Mouse (Mus musculus): ENCODE data around the gene Oxsm.

The Oxsm gene

DNA sequence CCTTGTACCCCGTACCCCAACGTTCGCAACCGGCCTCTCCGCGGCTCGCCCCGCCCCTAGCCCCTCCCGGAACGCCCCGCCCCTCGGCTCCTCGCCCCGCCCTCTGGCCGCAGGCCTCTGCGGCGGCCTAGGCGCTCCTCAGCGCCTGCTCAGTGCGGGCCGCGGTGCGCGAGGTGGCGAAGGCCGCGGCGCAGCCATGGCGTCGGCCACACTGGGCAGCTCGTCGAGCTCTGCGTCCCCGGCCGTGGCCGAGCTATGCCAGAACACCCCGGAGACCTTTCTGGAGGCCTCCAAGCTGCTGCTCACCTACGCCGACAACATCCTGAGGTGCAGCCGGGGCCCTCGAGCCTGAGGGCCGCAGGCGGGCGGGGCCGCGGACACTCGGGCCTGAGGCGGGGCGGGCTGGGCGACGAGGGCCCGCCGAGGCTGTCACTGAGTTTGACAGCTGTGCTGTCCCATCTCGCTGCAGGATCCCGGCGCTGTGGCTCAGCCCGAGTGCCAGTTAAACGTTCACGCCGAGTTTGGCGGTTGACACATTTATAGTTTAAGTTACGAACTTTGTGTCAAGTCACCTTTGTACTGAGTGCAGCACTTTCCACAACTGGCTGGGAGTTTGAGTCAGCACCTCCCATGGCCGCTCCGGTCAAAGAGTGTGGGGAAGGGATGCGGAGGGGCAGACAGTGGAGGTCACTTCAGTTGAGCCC is at the start of gene Oxsm, which contains the start of gene Ngly1:
Oxsm (minus strand) TSS at position 638 of the 704 bp plus-strand sequence.
Ngly1 (plus strand) TSS at position 110 of the 704 bp plus-strand sequence.
- in situ Hi-C loops (cut with MboI, MseI), result loop anchor here (5.0 kb wide), 2 partner anchors 118 to 1902 kb away; partner anchors contain the start of genes Il3ra (in 1 of the 2) and Top2b (in 1 of the 2)

DNA sequence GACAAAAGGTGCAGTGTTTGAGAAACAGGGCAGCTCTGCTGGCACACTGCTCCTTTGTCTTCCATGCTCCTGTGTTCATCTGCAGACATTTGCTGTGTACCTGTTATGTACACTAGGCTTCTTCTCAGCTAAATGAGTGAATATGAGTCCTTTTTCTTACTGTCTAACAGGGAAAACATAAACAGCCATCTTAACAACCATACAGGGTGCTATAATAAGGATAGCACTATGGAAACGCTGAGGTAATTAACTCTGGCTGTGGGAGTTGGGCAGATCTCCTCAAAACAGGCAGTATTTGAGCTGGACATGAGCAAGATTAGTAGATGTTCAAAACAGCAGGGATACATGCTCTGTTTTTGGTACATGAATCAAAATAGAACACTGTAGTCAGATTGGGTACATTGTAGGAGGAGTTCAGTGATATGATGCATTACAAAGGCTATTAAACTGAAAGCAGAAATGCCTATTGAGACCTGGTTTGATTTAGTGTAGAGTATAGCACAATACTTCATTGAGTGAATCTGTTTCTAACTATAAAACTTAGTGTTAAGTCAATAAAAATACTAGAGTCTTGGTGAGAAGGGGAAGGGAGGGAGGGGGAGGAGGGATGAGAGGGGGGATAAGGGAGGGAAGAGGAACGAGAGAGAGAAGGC is 47.3 kb upstream of the Oxsm start:
- in situ Hi-C loops (cut with MboI, MseI), result no loop called here

DNA sequence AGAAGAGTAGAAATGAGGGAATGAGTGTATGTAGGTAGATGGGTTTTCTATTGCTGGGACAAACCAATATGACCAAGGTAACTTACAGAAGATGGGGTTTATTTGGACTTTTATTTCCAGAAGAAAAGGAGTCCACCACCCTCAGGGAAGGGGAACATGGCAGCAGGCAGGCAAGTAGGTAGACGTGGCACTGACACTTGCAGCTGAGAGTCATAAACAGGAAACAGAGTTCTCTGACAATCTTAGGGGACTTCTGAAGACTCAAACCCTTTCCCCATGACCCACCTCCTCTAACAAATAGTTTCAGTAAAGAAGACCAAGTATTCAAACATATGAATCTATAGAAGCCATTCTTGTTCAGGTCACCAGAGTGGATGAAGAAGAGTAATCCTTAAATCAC is 44.3 kb upstream of the Oxsm start:
- in situ Hi-C loops (cut with MboI, MseI), result no loop called here

DNA sequence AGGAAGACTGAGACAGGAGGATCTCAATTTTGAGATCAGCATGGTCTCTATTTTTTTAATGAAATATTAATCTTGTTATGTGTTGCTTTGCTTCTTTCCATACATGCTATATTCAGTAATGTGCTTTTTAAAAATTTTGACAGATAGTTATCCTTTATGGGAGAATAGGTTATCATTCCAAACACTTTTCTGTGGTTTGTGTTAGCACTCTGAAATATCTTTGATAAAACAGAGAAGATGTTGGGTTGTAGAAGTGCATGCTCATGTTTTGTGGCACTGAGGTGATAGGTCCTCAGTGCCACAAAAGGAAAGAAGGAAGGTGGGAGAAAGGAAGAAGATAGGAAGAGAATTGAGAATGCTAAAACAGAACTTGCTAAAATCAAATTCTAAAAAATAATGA is 43.4 kb upstream of the Oxsm start:
- in situ Hi-C loops (cut with MboI, MseI), result no loop called here

DNA sequence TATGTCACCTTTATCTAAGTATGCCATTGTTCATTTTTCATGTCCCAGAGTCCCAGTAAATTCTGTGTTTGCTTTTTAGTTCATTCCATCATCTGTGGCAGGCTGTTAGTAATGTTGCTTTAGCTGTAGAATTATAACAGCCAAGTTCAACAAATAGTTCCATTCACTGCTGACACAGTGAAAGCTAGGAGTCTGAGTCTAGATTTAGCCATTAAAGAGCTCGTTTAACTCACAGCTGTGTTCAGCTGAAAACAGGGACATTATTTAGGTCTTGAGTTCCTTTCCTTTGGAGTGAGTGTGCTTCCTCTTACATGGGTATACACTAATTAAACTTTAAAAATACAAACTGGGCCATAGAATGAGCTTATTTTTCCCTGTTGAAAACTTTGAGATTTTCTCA is 42.8 kb upstream of the Oxsm start:
- in situ Hi-C loops (cut with MboI, MseI), result no loop called here

DNA sequence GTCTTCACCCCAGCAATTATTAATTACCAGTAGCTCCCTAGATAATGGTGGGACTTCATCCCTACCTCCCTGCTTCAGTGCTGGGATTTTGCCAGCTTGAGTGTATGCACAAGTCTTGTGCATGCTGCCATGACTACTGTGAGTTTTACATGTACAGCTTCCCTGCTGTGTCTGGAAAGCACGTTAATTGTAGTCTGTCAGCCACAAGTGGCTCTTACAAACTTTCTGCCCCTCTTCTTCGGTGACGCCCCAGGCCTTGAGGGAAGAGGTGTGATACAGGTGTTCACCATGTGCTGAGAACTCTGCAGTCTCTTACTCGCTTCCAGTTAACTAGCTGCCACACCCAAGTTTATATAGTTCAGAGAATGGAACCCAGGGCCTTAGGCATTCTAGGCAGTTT is 34.4 kb upstream of the Oxsm start:
- in situ Hi-C loops (cut with MboI, MseI), result no loop called here

DNA sequence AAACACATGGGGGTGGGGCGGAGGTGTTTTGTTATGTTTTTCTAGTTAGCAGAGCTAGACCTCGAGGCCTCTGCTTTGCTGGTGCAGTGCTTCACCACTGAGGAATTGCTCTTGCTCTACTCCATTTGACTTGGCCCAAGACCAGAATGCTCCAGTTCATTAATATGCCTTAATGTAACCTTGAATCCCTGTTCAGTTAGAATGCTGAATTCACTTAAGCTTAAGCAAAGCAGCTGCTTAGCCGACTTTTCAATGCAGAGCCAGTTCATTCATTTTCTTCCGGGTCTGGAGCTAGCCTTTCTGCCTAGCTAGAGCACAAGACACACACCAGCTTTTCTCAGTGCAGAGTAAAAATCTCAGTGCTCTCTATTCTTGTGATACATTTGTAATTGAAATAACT is 29.6 kb upstream of the Oxsm start:
- in situ Hi-C loops (cut with MboI, MseI), result no loop called here

DNA sequence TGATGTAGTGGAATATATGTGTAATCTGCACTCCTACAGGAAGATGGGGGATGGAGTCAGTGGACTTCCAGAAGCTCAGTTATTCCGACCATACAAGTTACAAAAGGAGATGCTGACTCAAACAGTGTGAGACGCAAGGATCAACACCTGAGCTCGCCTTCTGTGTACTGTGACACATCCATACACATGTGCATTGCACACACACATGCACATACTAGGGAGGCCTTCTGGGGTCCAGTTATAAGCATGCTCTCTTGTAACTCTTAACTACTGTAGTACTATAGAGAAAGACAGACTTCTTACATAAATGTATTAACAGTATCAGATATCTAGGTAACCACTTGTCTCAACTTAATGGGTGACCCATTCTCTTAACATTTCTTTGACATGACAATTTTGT is 24.1 kb upstream of the Oxsm start:
- in situ Hi-C loops (cut with MboI, MseI), result no loop called here

DNA sequence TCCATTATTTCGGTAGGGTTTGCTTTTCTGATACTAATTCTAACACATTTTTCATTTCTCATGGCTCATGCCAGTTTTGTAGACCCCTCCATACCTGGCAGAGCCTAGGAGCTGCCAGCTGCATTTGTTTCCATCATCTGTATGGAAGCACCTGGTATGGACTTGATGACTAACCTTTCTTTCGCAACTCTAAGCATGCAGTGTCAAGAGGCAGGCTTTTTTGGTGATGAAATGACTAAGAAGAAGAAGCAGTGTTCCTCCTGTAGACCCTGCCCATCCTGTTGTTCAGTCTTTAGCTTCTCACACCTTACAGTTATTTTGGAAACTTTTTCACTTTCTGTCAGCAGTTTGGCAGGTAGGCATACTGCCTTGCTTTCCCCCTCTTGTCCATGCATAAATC is 20.2 kb upstream of the Oxsm start:
- in situ Hi-C loops (cut with MboI, MseI), result loop anchor here in 1 of 2 experiments (5.0 kb wide), 1 partner anchor 43 kb away; no protein-coding TSS in a partner anchor

DNA sequence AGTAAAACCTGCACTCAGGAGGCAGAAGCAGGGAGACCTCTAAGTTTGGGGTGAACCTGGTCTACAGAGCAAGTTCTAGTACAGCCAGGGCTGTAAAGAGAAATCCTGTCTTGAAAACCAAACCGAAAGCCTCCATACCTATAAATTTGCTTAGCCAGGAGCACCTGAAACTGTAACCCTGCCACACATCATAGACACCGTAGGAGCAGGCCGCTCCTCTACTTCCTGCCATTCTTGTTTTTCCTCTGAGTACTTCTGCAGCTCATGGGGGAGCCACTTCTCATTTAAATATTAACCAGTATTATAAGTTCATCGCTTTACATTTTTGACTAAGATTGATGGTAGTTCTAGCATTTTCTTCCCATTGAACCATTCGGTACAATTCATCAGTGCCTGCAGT is 17.4 kb upstream of the Oxsm start:
- in situ Hi-C loops (cut with MboI, MseI), result loop anchor here in 1 of 2 experiments (5.0 kb wide), 1 partner anchor 45 kb away; no protein-coding TSS in a partner anchor

DNA sequence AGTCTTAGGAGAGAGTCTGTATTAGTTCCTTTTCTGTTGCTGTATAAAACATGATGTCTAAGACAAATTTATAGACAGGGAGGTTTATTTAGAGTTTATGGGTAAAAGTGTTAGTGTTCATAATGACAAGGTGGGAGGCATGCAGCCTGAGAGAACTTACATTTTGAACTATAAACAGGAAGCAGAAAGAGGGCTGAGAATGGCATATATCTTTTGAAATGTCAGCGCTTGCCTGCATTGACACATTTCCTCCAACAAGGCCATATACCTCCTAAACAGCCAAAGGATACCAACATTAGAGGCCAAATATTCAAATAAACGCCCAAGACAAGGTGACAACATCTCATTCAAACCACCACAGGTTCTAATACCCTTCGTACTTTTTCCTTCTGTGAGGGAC is 12.3 kb upstream of the Oxsm start:
- in situ Hi-C loops (cut with MboI, MseI), result no loop called here

DNA sequence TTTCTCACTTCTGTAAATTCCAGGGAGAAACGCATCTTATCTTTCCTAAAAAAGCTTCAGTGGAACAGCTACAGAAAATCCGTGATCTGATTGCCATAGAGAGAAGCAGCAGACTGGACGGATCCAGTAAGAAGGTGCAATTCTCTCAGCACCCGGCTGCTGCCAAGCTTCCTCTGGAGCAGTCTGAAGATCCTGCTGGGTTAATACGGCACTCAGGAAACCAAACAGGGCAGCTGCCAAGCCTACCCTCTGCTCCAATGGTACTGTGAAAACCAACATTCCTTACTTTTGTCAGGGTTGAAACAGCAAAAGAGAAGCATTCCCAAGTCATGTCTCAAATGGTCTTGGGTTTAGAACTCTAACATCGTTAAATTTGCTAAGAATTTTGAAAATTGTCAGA is 10.9 kb upstream of the Oxsm start:
- in situ Hi-C loops (cut with MboI, MseI), result no loop called here

DNA sequence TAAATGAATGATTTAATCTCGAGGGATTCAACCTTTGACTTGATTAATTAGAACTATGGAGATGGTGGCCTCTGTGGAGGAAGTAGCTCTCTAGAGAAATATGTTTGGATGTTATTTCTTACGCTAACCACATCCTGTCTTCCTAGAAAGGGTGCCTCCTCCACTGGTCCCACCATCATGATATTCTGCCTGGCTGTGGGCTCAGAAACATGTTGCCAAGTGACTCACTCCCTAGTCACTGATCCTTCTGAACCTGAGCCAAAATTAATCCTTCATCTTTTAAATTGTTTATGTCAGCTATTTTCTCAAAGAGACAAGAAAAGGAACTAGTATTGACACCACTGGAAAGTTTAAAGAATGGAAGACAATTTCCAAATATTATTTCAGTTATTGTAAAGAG is 6.6 kb upstream of the Oxsm start:
- in situ Hi-C loops (cut with MboI, MseI), result no loop called here

DNA sequence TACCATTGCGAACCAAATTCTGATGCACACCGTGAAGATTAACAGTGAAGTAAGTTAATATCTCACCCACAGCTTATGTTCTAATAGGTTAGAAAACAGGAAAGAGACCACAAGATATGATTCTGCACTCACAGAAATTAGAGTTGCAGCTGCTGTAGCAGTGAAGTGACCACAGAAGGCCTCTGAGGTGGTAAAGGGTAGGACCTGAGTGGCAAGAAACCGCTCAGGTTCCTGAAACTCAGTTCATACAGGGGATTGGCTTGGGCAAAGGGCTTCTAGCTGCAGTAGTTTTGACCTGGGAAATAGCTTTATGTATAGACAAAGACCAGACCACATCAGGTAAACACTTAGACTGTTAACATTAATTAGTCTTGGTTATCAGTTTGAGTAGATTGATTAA is 6.1 kb upstream of the Oxsm start:
- in situ Hi-C loops (cut with MboI, MseI), result no loop called here

DNA sequence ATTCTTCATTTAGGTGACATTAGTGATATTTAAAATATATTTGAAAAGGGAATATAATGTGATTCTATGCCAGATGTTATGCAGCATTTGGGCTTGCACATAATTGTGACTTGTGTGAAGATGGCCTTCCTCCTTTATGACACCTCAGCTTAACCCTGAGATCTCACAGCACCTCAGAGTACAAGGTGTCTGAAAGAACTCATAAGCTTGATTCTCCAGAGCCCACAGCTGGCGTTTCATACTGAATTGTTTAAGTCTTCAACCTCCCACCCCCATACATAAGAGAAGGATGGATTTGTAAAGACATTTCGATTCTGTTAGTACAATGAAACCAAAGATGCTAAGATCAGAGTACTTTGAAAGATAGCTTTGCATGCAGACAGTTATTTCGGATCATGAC is 491 bp upstream of the Oxsm start:
- in situ Hi-C loops (cut with MboI, MseI), result no loop called here

DNA sequence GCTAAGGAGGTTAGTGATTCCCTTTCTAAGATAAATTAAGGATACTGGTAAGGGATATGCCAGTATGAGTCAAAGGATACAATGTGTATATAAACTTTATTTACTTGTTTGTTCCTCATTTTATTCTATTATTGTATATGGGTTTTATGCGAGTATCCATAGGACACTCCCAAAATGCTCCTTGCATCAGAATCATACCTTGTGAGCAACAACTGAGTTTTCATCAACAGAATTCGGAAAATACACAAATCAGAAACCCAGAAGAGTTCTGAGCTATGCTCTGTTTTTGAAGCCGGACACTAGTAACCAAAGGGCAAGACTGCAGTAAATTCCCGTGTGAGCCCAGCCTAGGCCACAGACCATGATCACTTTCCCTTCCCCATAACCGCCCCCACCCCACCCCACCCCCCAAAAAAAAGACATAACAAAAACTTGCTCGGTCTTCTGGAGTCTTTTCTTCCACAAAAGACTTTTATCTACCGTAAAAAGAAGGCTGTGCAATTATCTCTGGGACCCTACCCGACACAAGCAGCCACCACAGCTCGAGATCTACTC is 928 bp downstream of the Oxsm start:
- in situ Hi-C loops (cut with MboI, MseI), result loop anchor here (5.0 kb wide), 2 partner anchors 119 to 1901 kb away; partner anchors contain the start of genes Il3ra (in 1 of the 2) and Top2b (in 1 of the 2)

DNA sequence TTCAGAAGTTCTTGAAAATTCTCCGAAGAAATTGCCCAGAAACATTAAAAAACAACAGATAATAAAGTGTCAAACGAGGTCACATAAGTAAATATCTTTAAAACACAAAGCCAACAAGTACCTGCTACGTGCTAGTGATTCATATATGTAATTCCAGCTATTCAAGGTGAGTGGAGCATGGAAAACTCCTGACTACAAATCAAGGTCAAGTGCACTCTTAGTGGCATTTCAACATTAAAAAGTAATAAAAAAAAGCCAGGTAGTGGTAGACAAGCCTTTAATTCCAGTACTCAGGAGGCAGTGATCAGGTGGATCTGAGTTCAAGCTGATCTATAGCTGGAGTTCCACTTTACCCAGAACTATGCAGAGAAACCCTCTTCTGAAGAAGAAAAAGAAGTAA is 1.5 kb downstream of the Oxsm start:
- in situ Hi-C loops (cut with MboI, MseI), result loop anchor here (5.0 kb wide), 2 partner anchors 119 to 1901 kb away; partner anchors contain the start of genes Il3ra (in 1 of the 2) and Top2b (in 1 of the 2)

DNA sequence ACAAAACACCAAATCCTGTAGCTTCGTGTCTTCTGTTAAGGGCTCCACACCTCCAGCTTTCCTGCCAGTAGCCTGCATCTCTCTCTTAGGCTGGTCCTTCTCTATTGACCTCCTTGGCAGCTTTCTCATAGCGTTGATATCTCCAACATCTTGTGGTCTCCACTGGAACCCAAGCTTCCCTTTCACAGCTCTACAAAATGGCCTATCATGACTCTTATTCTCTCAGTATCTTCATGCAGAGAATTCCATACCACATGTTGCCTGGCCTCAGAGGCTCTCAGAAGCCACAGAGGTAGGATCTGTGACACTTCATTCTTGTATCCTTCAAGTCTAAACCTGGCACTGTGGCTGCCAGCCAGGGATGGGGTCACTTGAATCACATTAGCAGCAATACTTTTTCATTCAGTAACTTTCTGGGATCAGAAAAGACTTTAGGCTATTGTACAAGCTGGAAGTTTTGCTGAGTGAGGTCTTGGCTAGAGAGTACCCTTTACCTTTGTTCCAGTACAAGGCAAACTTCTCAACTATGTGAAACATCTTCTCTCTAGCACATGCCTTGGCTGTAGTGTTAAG is 3.2 kb downstream of the Oxsm start:
- in situ Hi-C loops (cut with MboI, MseI), result loop anchor here (5.0 kb wide), 2 partner anchors 121 to 1899 kb away; partner anchors contain the start of genes Il3ra (in 1 of the 2) and Top2b (in 1 of the 2)

DNA sequence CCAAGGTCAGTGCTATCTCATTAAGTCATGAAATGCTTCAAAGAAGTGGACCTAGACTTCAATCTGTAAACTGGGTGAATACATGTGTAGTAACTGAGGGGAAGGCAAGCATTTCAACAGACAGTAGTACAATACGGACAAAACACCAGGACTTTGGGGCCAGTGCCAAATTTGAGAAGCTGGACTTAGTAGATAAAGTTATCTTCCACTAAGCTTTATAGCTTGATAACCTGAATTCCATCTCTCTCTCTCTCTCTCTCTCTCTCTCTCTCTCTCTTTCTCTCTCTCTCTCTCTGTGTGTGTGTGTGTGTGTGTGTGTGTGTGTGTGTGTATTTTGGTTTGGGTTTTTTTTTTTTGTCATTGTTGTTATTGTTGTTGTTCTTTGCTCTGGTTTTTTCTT is 4.5 kb downstream of the Oxsm start:
- in situ Hi-C loops (cut with MboI, MseI), result loop anchor here (5.0 kb wide), 2 partner anchors 122 to 1898 kb away; partner anchors contain the start of genes Il3ra (in 1 of the 2) and Top2b (in 1 of the 2)

DNA sequence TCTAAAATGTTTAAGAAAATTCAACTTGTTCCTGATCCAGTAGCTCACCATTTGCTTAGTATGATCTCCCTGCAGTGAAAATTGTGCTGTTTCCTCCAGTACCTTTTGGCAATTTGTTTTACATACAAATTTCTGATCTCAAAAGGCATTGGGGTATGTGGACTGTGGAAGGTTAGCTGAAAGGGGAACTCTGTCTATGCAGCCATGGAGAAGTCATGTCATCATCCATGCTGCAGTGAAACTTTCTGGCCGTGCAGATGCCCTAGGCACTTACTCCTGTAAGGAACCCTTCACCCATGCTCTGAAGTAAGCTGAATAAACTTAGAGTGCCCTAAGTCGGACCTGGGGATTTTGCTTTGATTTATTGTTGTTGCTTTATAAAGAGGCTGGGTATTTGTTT is 5.2 kb downstream of the Oxsm start:
- in situ Hi-C loops (cut with MboI, MseI), result loop anchor here in 1 of 2 experiments (5.0 kb wide), 1 partner anchor 123 kb away; the partner anchor contains the start of gene Top2b

DNA sequence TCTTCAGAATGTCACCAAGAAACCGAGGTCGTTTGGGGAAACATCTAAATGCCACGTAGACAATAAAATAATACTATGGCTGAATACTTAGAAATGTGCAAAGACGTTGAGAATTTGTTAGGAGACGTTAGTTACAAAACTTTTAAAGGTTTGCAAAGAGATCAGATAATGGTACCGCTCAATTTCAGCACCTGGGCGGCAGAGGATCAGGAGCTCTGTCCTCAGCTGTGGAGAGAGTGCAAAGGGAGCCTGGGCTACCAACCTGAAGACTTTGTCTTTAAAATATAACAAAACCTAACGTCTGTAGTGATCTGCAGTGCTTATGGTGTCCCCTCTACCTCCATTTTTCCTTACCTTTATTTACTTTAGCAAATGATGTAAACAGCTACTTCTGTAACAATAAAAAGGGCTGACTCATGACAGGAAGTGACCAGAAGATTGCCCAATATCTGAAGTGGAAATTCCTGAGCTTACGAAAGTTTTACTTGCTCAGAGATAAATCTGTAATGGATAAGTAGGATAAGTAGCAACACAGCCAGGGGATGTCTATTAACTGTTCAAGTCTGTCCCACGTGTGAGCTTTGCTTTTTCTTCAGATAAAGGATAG is 5.9 kb downstream of the Oxsm start:
- in situ Hi-C loops (cut with MboI, MseI), result loop anchor here in 1 of 2 experiments (5.0 kb wide), 1 partner anchor 124 kb away; the partner anchor contains the start of gene Top2b

Measured in T-helper 17 cell (primary cell).